Mouse (Mus musculus): Measurements from ENCODE around the gene Fermt2. TPM values are rescaled to one million over a fixed set of nuclear protein-coding genes. Genes with fewer than 3 reads are reported as not detected.

The Fermt2 gene
- polyA plus RNA-seq, 1 experiment from 2014 or later = 65.8 TPM

- Histone ChIP-seq H3K9ac (ENCODE audit: low read length) (peak overlapping the region; percentile 88), H3K4me3 (ENCODE audit: low read depth, low read length) (peak overlapping the region; percentile 82), H3K36me3 (ENCODE audit: control insufficient read depth, insufficient read depth, low read length) (no peaks in the 10 kb centered on the region), H3K9me3 (ENCODE audit: control insufficient read depth, low read length) (no peaks in the 10 kb centered on the region), H3K4me2 (peak overlapping the region; percentile 75), H3K4me1 (ENCODE audit: control insufficient read depth, insufficient read depth, low read length) (peaks cover 16% of the 10 kb centered on the region), H3K27ac (ENCODE audit: low read depth, low read length) (peak overlapping the region; percentile 91; the same call in 1 of the 2 replicates), H3K27me3 (ENCODE audit: control insufficient read depth, insufficient read depth, low read length) (no peaks in the 10 kb centered on the region)
- no peak for ATAC-seq (ENCODE audit: low FRiP score)
- peak; percentile 93 for DNase-seq (ENCODE audit: low spot score, missing footprints)
- WGBS = under 1% methylated on average over 13 of the region's 13 CpGs
These were observed 1.1 kb downstream of the Fermt2 start for GRCm38 (mm10) chr14:45528861-45529260.

- Histone ChIP-seq H3K4me2 (no peak overlapping the region), H3K27ac (ENCODE audit: low read depth, low read length) (no peak overlapping the region), H3K4me1 (ENCODE audit: control insufficient read depth, insufficient read depth, low read length) (no peaks in the 10 kb centered on the region), H3K36me3 (ENCODE audit: control insufficient read depth, insufficient read depth, low read length) (no peaks in the 10 kb centered on the region), H3K4me3 (ENCODE audit: low read depth, low read length) (no peak overlapping the region), H3K27me3 (ENCODE audit: control insufficient read depth, insufficient read depth, low read length) (no peaks in the 10 kb centered on the region), H3K9ac (ENCODE audit: low read length) (no peak overlapping the region), H3K9me3 (ENCODE audit: control insufficient read depth, low read length) (no peaks in the 10 kb centered on the region)
- DNase-seq (ENCODE audit: low spot score, missing footprints) = no peak
- 89% methylated on average over 11 of the region's 11 CpGs for WGBS
- no peak for ATAC-seq (ENCODE audit: low FRiP score)
These were observed 14.1 kb downstream of the Fermt2 start for GRCm38 (mm10) chr14:45515771-45516170.

GRCm38 (mm10) chr14:45510787-45511186, 19.1 kb downstream of the Fermt2 start:
- peaks cover 3% of the 10 kb centered on the region; the same call in 1 of the 2 replicates for H3K4me1 ChIP-seq (ENCODE audit: control insufficient read depth, insufficient read depth, low read length)
- no peaks in the 10 kb centered on the region for H3K36me3 ChIP-seq (ENCODE audit: control insufficient read depth, insufficient read depth, low read length)
- no peak overlapping the region for H3K9ac ChIP-seq (ENCODE audit: low read length)
- ATAC-seq (ENCODE audit: low FRiP score) = no peak
- H3K9me3 ChIP-seq (ENCODE audit: control insufficient read depth, low read length) = no peaks in the 10 kb centered on the region
- no peak overlapping the region for H3K4me3 ChIP-seq (ENCODE audit: low read depth, low read length)
- 53% methylated on average over 4 of the region's 4 CpGs for WGBS
- H3K27me3 ChIP-seq (ENCODE audit: control insufficient read depth, insufficient read depth, low read length) = no peaks in the 10 kb centered on the region
- no peak overlapping the region for H3K4me2 ChIP-seq
- DNase-seq (ENCODE audit: low spot score, missing footprints) = no peak
- H3K27ac ChIP-seq (ENCODE audit: low read depth, low read length) = no peak overlapping the region

GRCm38 (mm10) chr14:45507923-45508322, 22.0 kb downstream of the Fermt2 start:
- no peak for DNase-seq (ENCODE audit: low spot score, missing footprints)
- H3K27ac ChIP-seq (ENCODE audit: low read depth, low read length) = no peak overlapping the region
- peaks cover 3% of the 10 kb centered on the region; the same call in 1 of the 2 replicates for H3K4me1 ChIP-seq (ENCODE audit: control insufficient read depth, insufficient read depth, low read length)
- no peaks in the 10 kb centered on the region for H3K9me3 ChIP-seq (ENCODE audit: control insufficient read depth, low read length)
- no peak overlapping the region for H3K9ac ChIP-seq (ENCODE audit: low read length)
- H3K27me3 ChIP-seq (ENCODE audit: control insufficient read depth, insufficient read depth, low read length) = no peaks in the 10 kb centered on the region
- no peaks in the 10 kb centered on the region; the same call in 1 of the 2 replicates for H3K36me3 ChIP-seq (ENCODE audit: control insufficient read depth, insufficient read depth, low read length)
- WGBS = 69% methylated on average over 4 of the region's 4 CpGs
- H3K4me3 ChIP-seq (ENCODE audit: low read depth, low read length) = no peak overlapping the region
- ATAC-seq (ENCODE audit: low FRiP score) = no peak
- no peak overlapping the region for H3K4me2 ChIP-seq

- H3K4me3 ChIP-seq (ENCODE audit: low read depth, low read length) = no peak overlapping the region
- H3K9ac ChIP-seq (ENCODE audit: low read length) = no peak overlapping the region
- peaks cover 3% of the 10 kb centered on the region; the same call in 1 of the 2 replicates for H3K4me1 ChIP-seq (ENCODE audit: control insufficient read depth, insufficient read depth, low read length)
- H3K9me3 ChIP-seq (ENCODE audit: control insufficient read depth, low read length) = no peaks in the 10 kb centered on the region
- H3K36me3 ChIP-seq (ENCODE audit: control insufficient read depth, insufficient read depth, low read length) = no peaks in the 10 kb centered on the region; the same call in 1 of the 2 replicates
- no peak for DNase-seq (ENCODE audit: low spot score, missing footprints)
- ATAC-seq (ENCODE audit: low FRiP score) = no peak
- WGBS = 64% methylated on average over 3 of the region's 3 CpGs
- H3K27ac ChIP-seq (ENCODE audit: low read depth, low read length) = no peak overlapping the region
- no peaks in the 10 kb centered on the region for H3K27me3 ChIP-seq (ENCODE audit: control insufficient read depth, insufficient read depth, low read length)
- no peak overlapping the region for H3K4me2 ChIP-seq
These were observed 22.5 kb downstream of the Fermt2 start for GRCm38 (mm10) chr14:45507447-45507846.

- H3K27ac ChIP-seq (ENCODE audit: low read depth, low read length) = no peak overlapping the region
- ATAC-seq (ENCODE audit: low FRiP score) (no peak; the same call in 1 of the 2 replicates), DNase-seq (ENCODE audit: low spot score, missing footprints) (no peak)
- 38% methylated on average over 6 of the region's 6 CpGs for WGBS
- no peaks in the 10 kb centered on the region for H3K9me3 ChIP-seq (ENCODE audit: control insufficient read depth, low read length)
- peaks cover 3% of the 10 kb centered on the region; the same call in 1 of the 2 replicates for H3K4me1 ChIP-seq (ENCODE audit: control insufficient read depth, insufficient read depth, low read length)
- H3K4me2 ChIP-seq = no peak overlapping the region
- no peak overlapping the region for H3K9ac ChIP-seq (ENCODE audit: low read length)
- H3K36me3 ChIP-seq (ENCODE audit: control insufficient read depth, insufficient read depth, low read length) = no peaks in the 10 kb centered on the region; the same call in 1 of the 2 replicates
- H3K27me3 ChIP-seq (ENCODE audit: control insufficient read depth, insufficient read depth, low read length) = no peaks in the 10 kb centered on the region
- no peak overlapping the region for H3K4me3 ChIP-seq (ENCODE audit: low read depth, low read length)
These were observed 22.9 kb downstream of the Fermt2 start for GRCm38 (mm10) chr14:45507032-45507431.

GRCm38 (mm10) chr14:45506165-45506564, 23.8 kb downstream of the Fermt2 start:
- Histone ChIP-seq H3K27ac (ENCODE audit: low read depth, low read length) (no peak overlapping the region), H3K9me3 (ENCODE audit: control insufficient read depth, low read length) (no peaks in the 10 kb centered on the region), H3K9ac (ENCODE audit: low read length) (no peak overlapping the region), H3K4me1 (ENCODE audit: control insufficient read depth, insufficient read depth, low read length) (peaks cover 3% of the 10 kb centered on the region; the same call in 1 of the 2 replicates), H3K4me3 (ENCODE audit: low read depth, low read length) (no peak overlapping the region), H3K27me3 (ENCODE audit: control insufficient read depth, insufficient read depth, low read length) (no peaks in the 10 kb centered on the region), H3K4me2 (no peak overlapping the region), H3K36me3 (ENCODE audit: control insufficient read depth, insufficient read depth, low read length) (no peaks in the 10 kb centered on the region; the same call in 1 of the 2 replicates)
- ATAC-seq (ENCODE audit: low FRiP score) = no peak
- 94% methylated on average over 4 of the region's 4 CpGs for WGBS
- no peak for DNase-seq (ENCODE audit: low spot score, missing footprints)

- H3K4me1 ChIP-seq (ENCODE audit: control insufficient read depth, insufficient read depth, low read length) = peaks cover 3% of the 10 kb centered on the region; the same call in 1 of the 2 replicates
- DNase-seq (ENCODE audit: low spot score, missing footprints) = no peak
- no peaks in the 10 kb centered on the region; the same call in 1 of the 2 replicates for H3K36me3 ChIP-seq (ENCODE audit: control insufficient read depth, insufficient read depth, low read length)
- no peak overlapping the region for H3K9ac ChIP-seq (ENCODE audit: low read length)
- H3K9me3 ChIP-seq (ENCODE audit: control insufficient read depth, low read length) = no peaks in the 10 kb centered on the region
- H3K4me2 ChIP-seq = no peak overlapping the region
- WGBS = 92% methylated on average over 10 of the region's 10 CpGs
- no peak for ATAC-seq (ENCODE audit: low FRiP score)
- H3K4me3 ChIP-seq (ENCODE audit: low read depth, low read length) = no peak overlapping the region
- no peak overlapping the region for H3K27ac ChIP-seq (ENCODE audit: low read depth, low read length)
- H3K27me3 ChIP-seq (ENCODE audit: control insufficient read depth, insufficient read depth, low read length) = no peaks in the 10 kb centered on the region
These were observed 25.4 kb downstream of the Fermt2 start for GRCm38 (mm10) chr14:45504422-45505113.

- H3K4me1 ChIP-seq (ENCODE audit: control insufficient read depth, insufficient read depth, low read length) = peaks cover 3% of the 10 kb centered on the region; the same call in 1 of the 2 replicates
- H3K27me3 ChIP-seq (ENCODE audit: control insufficient read depth, insufficient read depth, low read length) = no peaks in the 10 kb centered on the region
- no peak for DNase-seq (ENCODE audit: low spot score, missing footprints)
- no peak overlapping the region for H3K9ac ChIP-seq (ENCODE audit: low read length)
- no peak overlapping the region for H3K4me3 ChIP-seq (ENCODE audit: low read depth, low read length)
- no peaks in the 10 kb centered on the region; the same call in 1 of the 2 replicates for H3K36me3 ChIP-seq (ENCODE audit: control insufficient read depth, insufficient read depth, low read length)
- WGBS = 74% methylated on average over 3 of the region's 3 CpGs
- H3K27ac ChIP-seq (ENCODE audit: low read depth, low read length) = no peak overlapping the region
- H3K9me3 ChIP-seq (ENCODE audit: control insufficient read depth, low read length) = no peaks in the 10 kb centered on the region
- ATAC-seq (ENCODE audit: low FRiP score) = no peak
- H3K4me2 ChIP-seq = no peak overlapping the region
These were observed 26.0 kb downstream of the Fermt2 start for GRCm38 (mm10) chr14:45503934-45504333.
